Mouse (Mus musculus) heart, adult 2 months (tissue): Measurements from ENCODE around the gene March9. TPM values are rescaled to one million over a fixed set of nuclear protein-coding genes. Genes with fewer than 3 reads are reported as not detected.

Experiments
- DNase-seq, 2 experiments: peaks; one replicate each; pipeline ENCODE4 v3.0.0; 2021
- H3K27ac ChIP-seq: fragments of 200-600 bp; 2 replicates; pipeline ENCODE4 v1.8.1; 2022
- H3K27me3 ChIP-seq: fragments of 200-500 bp; 2 replicates; pipeline ENCODE4 v1.6.1; 2012; ENCODE audit warnings: mild to moderate bottlenecking, low read length, inconsistent platforms, mixed read lengths; ENCODE audit not compliant: control insufficient read depth, insufficient read depth
- H3K36me3 ChIP-seq: fragments of 200-500 bp; 2 replicates; pipeline ENCODE4 v1.6.1; 2012; ENCODE audit warnings: low read length, inconsistent platforms; ENCODE audit not compliant: control insufficient read depth, insufficient read depth
- H3K4me1 ChIP-seq: fragments of 200-500 bp; 2 replicates; pipeline ENCODE4 v1.6.1; 2011; ENCODE audit warnings: low read length; ENCODE audit not compliant: control insufficient read depth, insufficient read depth
- H3K4me3 ChIP-seq: fragments of 200-600 bp; 2 replicates; pipeline ENCODE4 v1.8.1; 2022
- H3K79me2 ChIP-seq: fragments of 200-500 bp; replicated peaks from 2 replicates; pipeline ENCODE4 v1.6.1; 2012; ENCODE audit warnings: mild to moderate bottlenecking, inconsistent platforms, low read length, moderate library complexity, mixed read lengths; ENCODE audit not compliant: control insufficient read depth, insufficient read depth
- H3K9ac ChIP-seq: fragments of 200-500 bp; 2 replicates; pipeline ENCODE4 v1.6.1; 2012; ENCODE audit warnings: low read depth, mild to moderate bottlenecking, control low read depth, inconsistent platforms, low read length, mixed read lengths
- CTCF ChIP-seq: fragments of 200-600 bp; IDR thresholded peaks from 2 replicates; pipeline ENCODE4 v1.8.1; 2022; ENCODE audit warnings: antibody characterized with exemption, mild to moderate bottlenecking, moderate library complexity
- EP300 ChIP-seq: fragments of 200-500 bp; IDR thresholded peaks from 2 replicates; pipeline ENCODE4 v1.6.1; 2011; ENCODE audit warnings: low read depth, low read length, control low read depth; ENCODE audit not compliant: insufficient read depth
- POLR2A ChIP-seq: fragments of 200-500 bp; IDR thresholded peaks from 2 replicates; pipeline ENCODE4 v1.6.1; 2011; ENCODE audit warnings: mild to moderate bottlenecking, low read depth, low read length, control low read depth; ENCODE audit not compliant: insufficient read depth
- WGBS: fragments of 180-500 bp; shearing (Covaris S2); methylation state at CpG from one replicate; pipeline ENCODE4 v1.1.7; 2018; 5-methylcytosine and 5-hydroxymethylcytosine counted together
- intact Hi-C: fragments of 180-260 bp; cut with DNase I; formaldehyde crosslinking; loops from one replicate; pipeline ENCODE4 v1.15.1; 2025
- polyA plus RNA-seq: library from polyadenylated mRNA; depleted of rRNA; stranded (reverse); fragments of >200 nt; gene quantifications from 2 replicates; pipeline ENCODE4 v1.2.3, GENCODE M21; 2012
- total RNA-seq, 2 experiments: library from RNA; stranded (reverse); gene quantifications; 2 replicates each; pipeline ENCODE4 v1.2.3; 2021

The March9 gene
- total and polyA plus RNA-seq, 3 experiments: 2.7 to 3.1 (median 2.8) TPM

- peak; percentile 86 to 93 for DNase-seq
- Histone ChIP-seq H3K4me1 (peaks cover 5% of the 10 kb centered on the region), H3K27me3 (no peaks in the 10 kb centered on the region), H3K4me3 (peak within 1 kb of the TSS; percentile 90), H3K79me2 (no peaks in the 10 kb centered on the region), H3K27ac (peak within 1 kb of the TSS; percentile 84), H3K36me3 (no peaks in the 10 kb centered on the region), H3K9ac (peak within 1 kb of the TSS; percentile 90)
- under 1% methylated on average over 36 of the region's 36 CpGs for WGBS
- TF ChIP-seq CTCF: no peak
- 0 out of 2 replicates have a peak, but pooled peaks have one; percentile 6 for TF ChIP-seq EP300
- TF ChIP-seq POLR2A: peak; percentile 93
- intact Hi-C loops: no loop called here
Measured at GRCm38 (mm10) chr10:127070190-127071121, 10.5 kb upstream of the March9 start, which contains the start of gene Tspan31. TSS of gene Tspan31 (minus strand) at chr10:127070264.

GRCm38 (mm10) chr10:127069281-127070189, 9.6 kb upstream of the March9 start:
- no peak for DNase-seq
- intact Hi-C loops: loop anchor here (10.0 kb wide), 1 partner anchor 1675 kb away; the partner anchor contains the start of genes Dgka and Pym1
- H3K36me3 ChIP-seq: no peaks in the 10 kb centered on the region
- no peaks in the 10 kb centered on the region for H3K27me3 ChIP-seq
- peak overlapping the region; percentile 84 for H3K27ac ChIP-seq
- no peak for TF ChIP-seq POLR2A
- TF ChIP-seq CTCF: no peak
- no peak for TF ChIP-seq EP300
- WGBS: 4% methylated on average over 30 of the region's 30 CpGs
- peaks cover 5% of the 10 kb centered on the region for H3K4me1 ChIP-seq
- no peaks in the 10 kb centered on the region for H3K79me2 ChIP-seq
- H3K4me3 ChIP-seq: peak overlapping the region; percentile 90
- H3K9ac ChIP-seq: peak overlapping the region; percentile 90

- H3K4me1 ChIP-seq: peaks cover 7% of the 10 kb centered on the region
- H3K36me3 ChIP-seq: no peaks in the 10 kb centered on the region
- H3K4me3 ChIP-seq: no peak overlapping the region
- DNase-seq: no peak
- no peak for TF ChIP-seq EP300
- no peak overlapping the region for H3K9ac ChIP-seq
- no peak overlapping the region for H3K27ac ChIP-seq
- no peaks in the 10 kb centered on the region for H3K27me3 ChIP-seq
- 68% methylated on average over 9 of the region's 9 CpGs for WGBS
- intact Hi-C loops: loop anchor here (10.0 kb wide), 1 partner anchor 1676 kb away; the partner anchor contains the start of genes Dgka and Pym1
- no peaks in the 10 kb centered on the region for H3K79me2 ChIP-seq
Measured at GRCm38 (mm10) chr10:127068360-127069038, 8.5 kb upstream of the March9 start.

- TF ChIP-seq EP300: no peak
- TF ChIP-seq POLR2A: 0 out of 2 replicates have a peak, but pooled peaks have one; percentile 9
- no peaks in the 10 kb centered on the region for H3K79me2 ChIP-seq
- peaks cover 9% of the 10 kb centered on the region for H3K4me1 ChIP-seq
- no peaks in the 10 kb centered on the region for H3K36me3 ChIP-seq
- intact Hi-C loops: loop anchor here (10.0 kb wide), 1 partner anchor 1678 kb away; the partner anchor contains the start of genes Dgka and Pym1
- no peak for DNase-seq
- H3K9ac ChIP-seq: no peak overlapping the region
- H3K27me3 ChIP-seq: no peaks in the 10 kb centered on the region
- 91% methylated on average over 14 of the region's 14 CpGs for whole genome bisulfite sequencing
- H3K27ac ChIP-seq: no peak overlapping the region
- H3K4me3 ChIP-seq: no peak overlapping the region
Measured at GRCm38 (mm10) chr10:127066519-127067018, 6.6 kb upstream of the March9 start.

- Histone ChIP-seq H3K79me2 (no peaks in the 10 kb centered on the region), H3K36me3 (no peaks in the 10 kb centered on the region), H3K4me1 (peaks cover 9% of the 10 kb centered on the region), H3K9ac (no peak overlapping the region), H3K4me3 (no peak overlapping the region), H3K27ac (no peak overlapping the region), H3K27me3 (no peaks in the 10 kb centered on the region)
- intact Hi-C loops: loop anchor here (10.0 kb wide), 1 partner anchor 1679 kb away; the partner anchor contains the start of genes Dgka and Pym1
- WGBS: 45% methylated on average over 9 of the region's 9 CpGs
- DNase-seq: no peak
- TF ChIP-seq POLR2A: no peak
- TF ChIP-seq CTCF: no peak
- TF ChIP-seq EP300: no peak
Measured at GRCm38 (mm10) chr10:127065981-127066380, 6.0 kb upstream of the March9 start.
